Mouse (Mus musculus): ENCODE data around the gene Edc3.

GRCm38 (mm10) chr9:57797456-57797855, 89.1 kb downstream of the Edc3 start:
- TF ChIP-seq CTCF (IDR thresholded peaks at IDR 0.05): no peak
- no peak for TF ChIP-seq EP300 (IDR thresholded peaks at IDR 0.05; ENCODE audit: insufficient read depth, low read depth, low read length)
- TF ChIP-seq POLR2A (IDR thresholded peaks at IDR 0.05; ENCODE audit: insufficient read depth, low read depth, low read length): no peak
